Mouse (Mus musculus): Measurements from ENCODE around the gene Plk5. TPM values are rescaled to one million over a fixed set of nuclear protein-coding genes. Genes with fewer than 3 reads are reported as not detected.

Plk5 gene
- polyA plus RNA-seq, 1 experiment from 2014 or later, result 2.9 TPM

- H3K9ac ChIP-seq (replicated peaks; ENCODE audit: low read length), result peak overlapping the region; percentile 89; the same call in 1 of the 2 replicates
- no peak for DNase-seq
- peaks cover 55% of the 10 kb centered on the region for H3K36me3 ChIP-seq (ENCODE audit: control insufficient read depth, insufficient read depth, low read length)
These were observed 40.7 kb downstream of the Plk5 start for GRCm38 (mm10) chr10:80396822-80397523.

GRCm38 (mm10) chr10:80397524-80398173 is 41.4 kb downstream of the Plk5 start:
- ATAC-seq (ENCODE audit: low FRiP score, low TSS enrichment) (no peak), DNase-seq (no peak)
- no peaks in the 10 kb centered on the region for H3K27me3 ChIP-seq (ENCODE audit: control insufficient read depth, insufficient read depth, low read length)
- peaks cover 54% of the 10 kb centered on the region for H3K36me3 ChIP-seq (ENCODE audit: control insufficient read depth, insufficient read depth, low read length)
- H3K4me1 ChIP-seq (ENCODE audit: control insufficient read depth, insufficient read depth, low read length), result peaks cover 23% of the 10 kb centered on the region
- peak overlapping the region; percentile 99 for H3K27ac ChIP-seq (replicated peaks; ENCODE audit: low read depth, low read length)
- no peaks in the 10 kb centered on the region for H3K9me3 ChIP-seq (ENCODE audit: control insufficient read depth, low read length)
- H3K4me2 ChIP-seq (ENCODE audit: low read length), result peak overlapping the region; percentile 92
- H3K4me3 ChIP-seq (replicated peaks; ENCODE audit: low read depth, low read length), result peak overlapping the region; percentile 74
- WGBS, result 43% methylated on average over 8 of the region's 8 CpGs
- peak overlapping the region; percentile 89 for H3K9ac ChIP-seq (replicated peaks; ENCODE audit: low read length)

More at GRCm38 (mm10) chr10:80396822-80397523, 40.7 kb downstream of the Plk5 start:
- Histone ChIP-seq H3K4me1 (ENCODE audit: control insufficient read depth, insufficient read depth, low read length) (peaks cover 23% of the 10 kb centered on the region), H3K27ac (replicated peaks; ENCODE audit: low read depth, low read length) (peak overlapping the region; percentile 99; the same call in 1 of the 2 replicates), H3K4me2 (ENCODE audit: low read length) (peak overlapping the region; percentile 92), H3K4me3 (replicated peaks; ENCODE audit: low read depth, low read length) (0 out of 2 replicates have a peak overlapping the region, but pooled peaks have one; percentile 5), H3K27me3 (ENCODE audit: control insufficient read depth, insufficient read depth, low read length) (no peaks in the 10 kb centered on the region), H3K9me3 (ENCODE audit: control insufficient read depth, low read length) (no peaks in the 10 kb centered on the region)
- ATAC-seq (ENCODE audit: low FRiP score, low TSS enrichment), result no peak
- WGBS, result 88% methylated on average over 11 of the region's 11 CpGs

GRCm38 (mm10) chr10:80398174-80398535 is 41.9 kb downstream of the Plk5 start:
- 0% methylated on average over 1 of the region's 1 CpGs for WGBS
- ATAC-seq (ENCODE audit: low FRiP score, low TSS enrichment), result no peak
- H3K36me3 ChIP-seq (ENCODE audit: control insufficient read depth, insufficient read depth, low read length), result peaks cover 54% of the 10 kb centered on the region

GRCm38 (mm10) chr10:80398719-80399190 is 42.5 kb downstream of the Plk5 start:
- DNase-seq (peak; percentile 100), ATAC-seq (ENCODE audit: low FRiP score, low TSS enrichment) (peak; percentile 82)
- peaks cover 54% of the 10 kb centered on the region for H3K36me3 ChIP-seq (ENCODE audit: control insufficient read depth, insufficient read depth, low read length)
- under 1% methylated on average over 59 of the region's 59 CpGs for WGBS
- peak overlapping the region; percentile 74 for H3K4me3 ChIP-seq (replicated peaks; ENCODE audit: low read depth, low read length)
- peak overlapping the region; percentile 92 for H3K4me2 ChIP-seq (ENCODE audit: low read length)
- no peaks in the 10 kb centered on the region for H3K27me3 ChIP-seq (ENCODE audit: control insufficient read depth, insufficient read depth, low read length)
- H3K9ac ChIP-seq (replicated peaks; ENCODE audit: low read length), result peak overlapping the region; percentile 89
- H3K27ac ChIP-seq (replicated peaks; ENCODE audit: low read depth, low read length), result peak overlapping the region; percentile 99
- no peaks in the 10 kb centered on the region for H3K9me3 ChIP-seq (ENCODE audit: control insufficient read depth, low read length)
- peaks cover 23% of the 10 kb centered on the region for H3K4me1 ChIP-seq (ENCODE audit: control insufficient read depth, insufficient read depth, low read length)

More at GRCm38 (mm10) chr10:80398174-80398535, 41.9 kb downstream of the Plk5 start:
- Histone ChIP-seq H3K4me3 (replicated peaks; ENCODE audit: low read depth, low read length) (peak overlapping the region; percentile 74), H3K27me3 (ENCODE audit: control insufficient read depth, insufficient read depth, low read length) (no peaks in the 10 kb centered on the region), H3K27ac (replicated peaks; ENCODE audit: low read depth, low read length) (peak overlapping the region; percentile 99), H3K4me2 (ENCODE audit: low read length) (peak overlapping the region; percentile 92), H3K9me3 (ENCODE audit: control insufficient read depth, low read length) (no peaks in the 10 kb centered on the region), H3K4me1 (ENCODE audit: control insufficient read depth, insufficient read depth, low read length) (peaks cover 23% of the 10 kb centered on the region), H3K9ac (replicated peaks; ENCODE audit: low read length) (peak overlapping the region; percentile 89)
- no peak for DNase-seq

- Histone ChIP-seq H3K36me3 (ENCODE audit: control insufficient read depth, insufficient read depth, low read length) (peaks cover 52% of the 10 kb centered on the region), H3K9me3 (ENCODE audit: control insufficient read depth, low read length) (no peaks in the 10 kb centered on the region), H3K9ac (replicated peaks; ENCODE audit: low read length) (peak within 1 kb of the TSS; percentile 89), H3K27ac (replicated peaks; ENCODE audit: low read depth, low read length) (peak within 1 kb of the TSS; percentile 99), H3K27me3 (ENCODE audit: control insufficient read depth, insufficient read depth, low read length) (no peaks in the 10 kb centered on the region), H3K4me1 (ENCODE audit: control insufficient read depth, insufficient read depth, low read length) (peaks cover 23% of the 10 kb centered on the region), H3K4me3 (replicated peaks; ENCODE audit: low read depth, low read length) (peak within 1 kb of the TSS; percentile 74), H3K4me2 (ENCODE audit: low read length) (peak within 1 kb of the TSS; percentile 92)
- DNase-seq (peak; percentile 100), ATAC-seq (ENCODE audit: low FRiP score, low TSS enrichment) (peak; percentile 96)
- under 1% methylated on average over 81 of the region's 82 CpGs for WGBS
These were observed 43.1 kb downstream of the Plk5 start, which contains the start of gene Mbd3 for GRCm38 (mm10) chr10:80399191-80399972. Gene Mbd3 (minus strand): TSS chr10:80399550.

GRCm38 (mm10) chr10:80399973-80400703 is 43.9 kb downstream of the Plk5 start:
- 15% methylated on average over 17 of the region's 17 CpGs for WGBS
- Histone ChIP-seq H3K27me3 (ENCODE audit: control insufficient read depth, insufficient read depth, low read length) (no peaks in the 10 kb centered on the region), H3K4me3 (replicated peaks; ENCODE audit: low read depth, low read length) (peak overlapping the region; percentile 74), H3K27ac (replicated peaks; ENCODE audit: low read depth, low read length) (peak overlapping the region; percentile 99), H3K36me3 (ENCODE audit: control insufficient read depth, insufficient read depth, low read length) (peaks cover 45% of the 10 kb centered on the region), H3K4me2 (ENCODE audit: low read length) (peak overlapping the region; percentile 92), H3K4me1 (ENCODE audit: control insufficient read depth, insufficient read depth, low read length) (peaks cover 24% of the 10 kb centered on the region), H3K9me3 (ENCODE audit: control insufficient read depth, low read length) (no peaks in the 10 kb centered on the region), H3K9ac (replicated peaks; ENCODE audit: low read length) (peak overlapping the region; percentile 56)
- DNase-seq (no peak), ATAC-seq (ENCODE audit: low FRiP score, low TSS enrichment) (no peak)

GRCm38 (mm10) chr10:80400704-80401161 is 44.5 kb downstream of the Plk5 start:
- H3K9me3 ChIP-seq (ENCODE audit: control insufficient read depth, low read length), result no peaks in the 10 kb centered on the region
- peak overlapping the region; percentile 92 for H3K4me2 ChIP-seq (ENCODE audit: low read length)
- H3K9ac ChIP-seq (replicated peaks; ENCODE audit: low read length), result 0 out of 2 replicates have a peak overlapping the region, but pooled peaks have one; percentile 56
- H3K36me3 ChIP-seq (ENCODE audit: control insufficient read depth, insufficient read depth, low read length), result peaks cover 39% of the 10 kb centered on the region
- H3K27me3 ChIP-seq (ENCODE audit: control insufficient read depth, insufficient read depth, low read length), result no peaks in the 10 kb centered on the region
- no peak overlapping the region for H3K4me3 ChIP-seq (replicated peaks; ENCODE audit: low read depth, low read length)
- WGBS, result 86% methylated on average over 4 of the region's 4 CpGs
- DNase-seq (no peak), ATAC-seq (ENCODE audit: low FRiP score, low TSS enrichment) (no peak)
- peaks cover 30% of the 10 kb centered on the region for H3K4me1 ChIP-seq (ENCODE audit: control insufficient read depth, insufficient read depth, low read length)
- H3K27ac ChIP-seq (replicated peaks; ENCODE audit: low read depth, low read length), result peak overlapping the region; percentile 99; the same call in 1 of the 2 replicates
